Mouse (Mus musculus) hindbrain, embryonic 13.5 days (tissue): ENCODE data around the gene Ccdc182. TPM values are rescaled to one million over a fixed set of nuclear protein-coding genes. Genes with fewer than 3 reads are reported as not detected.

ENCODE experiments used
- ATAC-seq: fragments of 200-750 bp; cut with Nextera tagmentation; 2 replicates; pipeline ENCODE4 v1.8.0; 2017; ENCODE audit warnings: moderate TSS enrichment; ENCODE audit not compliant: low FRiP score
- H3K27ac ChIP-seq: fragments of 300-500 bp; sonication (generic); 2 replicates; pipeline ENCODE4 v1.5.1; 2015; ENCODE audit warnings: inconsistent platforms, mild to moderate bottlenecking, moderate library complexity
- H3K27me3 ChIP-seq: fragments of 300-500 bp; sonication (generic); 2 replicates; pipeline ENCODE4 v1.6.1; 2015; ENCODE audit warnings: mild to moderate bottlenecking, inconsistent platforms
- H3K36me3 ChIP-seq: fragments of 300-500 bp; sonication (generic); 2 replicates; pipeline ENCODE4 v1.6.1; 2015; ENCODE audit warnings: mild to moderate bottlenecking, inconsistent platforms
- H3K4me1 ChIP-seq: fragments of 300-500 bp; sonication (generic); replicated peaks from 2 replicates; pipeline ENCODE4 v1.6.1; 2015; ENCODE audit warnings: inconsistent platforms
- H3K4me2 ChIP-seq: fragments of 300-500 bp; sonication (generic); 2 replicates; pipeline ENCODE4 v1.6.1; 2015; ENCODE audit warnings: inconsistent platforms, mild to moderate bottlenecking, moderate library complexity
- H3K4me3 ChIP-seq: fragments of 300-500 bp; sonication (generic); 2 replicates; pipeline ENCODE4 v1.5.1; 2015; ENCODE audit warnings: mild to moderate bottlenecking, inconsistent platforms
- H3K9ac ChIP-seq: fragments of 300-500 bp; sonication (generic); 2 replicates; pipeline ENCODE4 v1.6.1; 2015; ENCODE audit warnings: mild to moderate bottlenecking, inconsistent platforms
- H3K9me3 ChIP-seq: fragments of 300-500 bp; sonication (generic); 2 replicates; pipeline ENCODE4 v1.6.1; 2016; ENCODE audit warnings: inconsistent platforms
- WGBS: fragments of 180-500 bp; shearing (Covaris S2); methylation state at CpG from one replicate; pipeline ENCODE4 v1.1.7; 2015; 5-methylcytosine and 5-hydroxymethylcytosine counted together
- polyA plus RNA-seq: library from polyadenylated mRNA; unstranded; fragments of >200 nt; fragmentation: Nextera tagmentation; extraction: Ambion mirVana; gene quantifications from 2 replicates; pipeline ENCODE4 v1.2.1, GENCODE M21; 2015

The Ccdc182 gene
- polyA plus RNA-seq, 1 experiment from 2014 or later = 1.3 TPM

GRCm38 (mm10) chr11:88309059-88309700 lies 15.3 kb downstream of the Ccdc182 start:
- H3K9ac ChIP-seq = 0 out of 2 replicates have a peak overlapping the region, but pooled peaks have one; percentile 39
- H3K27ac ChIP-seq = peak overlapping the region; percentile 83
- H3K4me2 ChIP-seq = no peak overlapping the region
- no peak overlapping the region for H3K4me3 ChIP-seq
- peaks cover 64% of the 10 kb centered on the region for H3K4me1 ChIP-seq
- H3K27me3 ChIP-seq = no peaks in the 10 kb centered on the region
- ATAC-seq = 0 out of 2 replicates have a peak, but pooled peaks have one; percentile 40
- WGBS = 18% methylated on average over 10 of the region's 10 CpGs
- H3K36me3 ChIP-seq = no peaks in the 10 kb centered on the region
- H3K9me3 ChIP-seq = no peaks in the 10 kb centered on the region

GRCm38 (mm10) chr11:88310773-88311172 lies 16.9 kb downstream of the Ccdc182 start:
- Histone ChIP-seq H3K9me3 (no peaks in the 10 kb centered on the region), H3K4me2 (no peak overlapping the region), H3K4me3 (no peak overlapping the region), H3K27ac (peak overlapping the region; percentile 83), H3K4me1 (peaks cover 67% of the 10 kb centered on the region), H3K9ac (0 out of 2 replicates have a peak overlapping the region, but pooled peaks have one; percentile 31), H3K27me3 (no peaks in the 10 kb centered on the region), H3K36me3 (no peaks in the 10 kb centered on the region)
- 62% methylated on average over 6 of the region's 6 CpGs for WGBS
- ATAC-seq = no peak

GRCm38 (mm10) chr11:88311606-88312005 lies 17.7 kb downstream of the Ccdc182 start:
- no peak overlapping the region for H3K4me2 ChIP-seq
- ATAC-seq = no peak
- WGBS = 47% methylated on average over 7 of the region's 7 CpGs
- H3K27me3 ChIP-seq = no peaks in the 10 kb centered on the region
- H3K4me1 ChIP-seq = peaks cover 67% of the 10 kb centered on the region
- no peaks in the 10 kb centered on the region for H3K36me3 ChIP-seq
- H3K9ac ChIP-seq = no peak overlapping the region
- H3K27ac ChIP-seq = peak overlapping the region; percentile 83
- no peak overlapping the region for H3K4me3 ChIP-seq
- H3K9me3 ChIP-seq = no peaks in the 10 kb centered on the region

- Histone ChIP-seq H3K36me3 (no peaks in the 10 kb centered on the region), H3K9ac (no peak overlapping the region), H3K4me2 (no peak overlapping the region), H3K9me3 (no peaks in the 10 kb centered on the region), H3K27me3 (no peaks in the 10 kb centered on the region), H3K27ac (peak overlapping the region; percentile 81), H3K4me3 (no peak overlapping the region), H3K4me1 (peaks cover 78% of the 10 kb centered on the region)
- WGBS = 6% methylated on average over 8 of the region's 8 CpGs
- no peak for ATAC-seq
These were observed 19.7 kb downstream of the Ccdc182 start for GRCm38 (mm10) chr11:88313512-88313911.

GRCm38 (mm10) chr11:88314471-88314870 lies 20.6 kb downstream of the Ccdc182 start:
- no peak overlapping the region for H3K4me3 ChIP-seq
- H3K9me3 ChIP-seq = no peaks in the 10 kb centered on the region
- no peak for ATAC-seq
- H3K27ac ChIP-seq = peak overlapping the region; percentile 81
- H3K4me1 ChIP-seq = peaks cover 68% of the 10 kb centered on the region
- no peaks in the 10 kb centered on the region for H3K27me3 ChIP-seq
- 40% methylated on average over 6 of the region's 6 CpGs for WGBS
- H3K36me3 ChIP-seq = no peaks in the 10 kb centered on the region
- peak overlapping the region; percentile 39; the same call in 1 of the 2 replicates for H3K9ac ChIP-seq
- no peak overlapping the region for H3K4me2 ChIP-seq

GRCm38 (mm10) chr11:88315393-88315792 lies 21.5 kb downstream of the Ccdc182 start:
- Histone ChIP-seq H3K27me3 (no peaks in the 10 kb centered on the region), H3K4me2 (no peak overlapping the region), H3K9me3 (no peaks in the 10 kb centered on the region), H3K9ac (no peak overlapping the region), H3K4me1 (peaks cover 64% of the 10 kb centered on the region), H3K36me3 (no peaks in the 10 kb centered on the region), H3K4me3 (no peak overlapping the region), H3K27ac (peak overlapping the region; percentile 81)
- 89% methylated on average over 5 of the region's 5 CpGs for WGBS
- ATAC-seq = no peak

GRCm38 (mm10) chr11:88318850-88319249 lies 25.0 kb downstream of the Ccdc182 start:
- no peaks in the 10 kb centered on the region for H3K27me3 ChIP-seq
- peak overlapping the region; percentile 46; the same call in 1 of the 2 replicates for H3K27ac ChIP-seq
- H3K9me3 ChIP-seq = no peaks in the 10 kb centered on the region
- no peak for ATAC-seq
- H3K4me2 ChIP-seq = no peak overlapping the region
- no peak overlapping the region for H3K9ac ChIP-seq
- H3K4me3 ChIP-seq = no peak overlapping the region
- no peaks in the 10 kb centered on the region for H3K36me3 ChIP-seq
- H3K4me1 ChIP-seq = peaks cover 35% of the 10 kb centered on the region
- WGBS = 71% methylated on average over 5 of the region's 5 CpGs

GRCm38 (mm10) chr11:88327016-88327415 lies 33.2 kb downstream of the Ccdc182 start:
- no peak overlapping the region for H3K4me3 ChIP-seq
- H3K4me1 ChIP-seq = peaks cover 46% of the 10 kb centered on the region
- H3K9ac ChIP-seq = no peak overlapping the region
- H3K9me3 ChIP-seq = no peaks in the 10 kb centered on the region
- 7% methylated on average over 4 of the region's 4 CpGs for WGBS
- no peaks in the 10 kb centered on the region for H3K27me3 ChIP-seq
- peak overlapping the region; percentile 71 for H3K27ac ChIP-seq
- no peaks in the 10 kb centered on the region for H3K36me3 ChIP-seq
- 0 out of 2 replicates have a peak, but pooled peaks have one; percentile 34 for ATAC-seq
- no peak overlapping the region for H3K4me2 ChIP-seq

GRCm38 (mm10) chr11:88328813-88329595 lies 35.1 kb downstream of the Ccdc182 start:
- H3K4me2 ChIP-seq = no peak overlapping the region
- peaks cover 52% of the 10 kb centered on the region for H3K4me1 ChIP-seq
- no peaks in the 10 kb centered on the region for H3K36me3 ChIP-seq
- 67% methylated on average over 17 of the region's 17 CpGs for WGBS
- no peak; the same call in 1 of the 2 replicates for ATAC-seq
- H3K27me3 ChIP-seq = no peaks in the 10 kb centered on the region
- H3K4me3 ChIP-seq = no peak overlapping the region
- H3K9ac ChIP-seq = no peak overlapping the region
- no peaks in the 10 kb centered on the region for H3K9me3 ChIP-seq
- peak overlapping the region; percentile 77 for H3K27ac ChIP-seq

- no peak overlapping the region for H3K4me2 ChIP-seq
- whole genome bisulfite sequencing = 36% methylated on average over 10 of the region's 11 CpGs
- H3K27ac ChIP-seq = peak overlapping the region; percentile 77; the same call in 1 of the 2 replicates
- no peaks in the 10 kb centered on the region for H3K9me3 ChIP-seq
- peak; percentile 46; the same call in 1 of the 2 replicates for ATAC-seq
- H3K4me3 ChIP-seq = no peak overlapping the region
- peaks cover 67% of the 10 kb centered on the region for H3K4me1 ChIP-seq
- H3K9ac ChIP-seq = no peak overlapping the region
- no peaks in the 10 kb centered on the region for H3K36me3 ChIP-seq
- no peaks in the 10 kb centered on the region for H3K27me3 ChIP-seq
These were observed 36.9 kb downstream of the Ccdc182 start for GRCm38 (mm10) chr11:88330799-88331198.

GRCm38 (mm10) chr11:88331722-88332121 lies 37.9 kb downstream of the Ccdc182 start:
- no peak overlapping the region for H3K27ac ChIP-seq
- H3K27me3 ChIP-seq = no peaks in the 10 kb centered on the region
- no peak overlapping the region for H3K9ac ChIP-seq
- no peaks in the 10 kb centered on the region for H3K9me3 ChIP-seq
- H3K4me3 ChIP-seq = no peak overlapping the region
- peaks cover 65% of the 10 kb centered on the region for H3K4me1 ChIP-seq
- H3K4me2 ChIP-seq = no peak overlapping the region
- ATAC-seq = no peak
- 93% methylated on average over 8 of the region's 8 CpGs for WGBS
- H3K36me3 ChIP-seq = no peaks in the 10 kb centered on the region

- Histone ChIP-seq H3K27me3 (no peaks in the 10 kb centered on the region), H3K4me1 (peaks cover 58% of the 10 kb centered on the region), H3K9me3 (no peaks in the 10 kb centered on the region), H3K36me3 (peaks cover 3% of the 10 kb centered on the region; the same call in 1 of the 2 replicates), H3K4me2 (no peak overlapping the region), H3K27ac (peak overlapping the region; percentile 67), H3K4me3 (no peak overlapping the region), H3K9ac (no peak overlapping the region)
- 67% methylated on average over 8 of the region's 8 CpGs for WGBS
- no peak for ATAC-seq
These were observed 38.6 kb downstream of the Ccdc182 start for GRCm38 (mm10) chr11:88332309-88332934.
